Mouse (Mus musculus): ENCODE results near the gene Mcat. TPM values are rescaled to one million over a fixed set of nuclear protein-coding genes. Genes with fewer than 3 reads are reported as not detected.
A peak's percentile ranks its signal among the peaks of the same experiment; 100 is the strongest.

Mcat gene
- total and polyA plus RNA-seq, 2 experiments from 2014 or later = 36.9 to 54.2 TPM

DNA sequence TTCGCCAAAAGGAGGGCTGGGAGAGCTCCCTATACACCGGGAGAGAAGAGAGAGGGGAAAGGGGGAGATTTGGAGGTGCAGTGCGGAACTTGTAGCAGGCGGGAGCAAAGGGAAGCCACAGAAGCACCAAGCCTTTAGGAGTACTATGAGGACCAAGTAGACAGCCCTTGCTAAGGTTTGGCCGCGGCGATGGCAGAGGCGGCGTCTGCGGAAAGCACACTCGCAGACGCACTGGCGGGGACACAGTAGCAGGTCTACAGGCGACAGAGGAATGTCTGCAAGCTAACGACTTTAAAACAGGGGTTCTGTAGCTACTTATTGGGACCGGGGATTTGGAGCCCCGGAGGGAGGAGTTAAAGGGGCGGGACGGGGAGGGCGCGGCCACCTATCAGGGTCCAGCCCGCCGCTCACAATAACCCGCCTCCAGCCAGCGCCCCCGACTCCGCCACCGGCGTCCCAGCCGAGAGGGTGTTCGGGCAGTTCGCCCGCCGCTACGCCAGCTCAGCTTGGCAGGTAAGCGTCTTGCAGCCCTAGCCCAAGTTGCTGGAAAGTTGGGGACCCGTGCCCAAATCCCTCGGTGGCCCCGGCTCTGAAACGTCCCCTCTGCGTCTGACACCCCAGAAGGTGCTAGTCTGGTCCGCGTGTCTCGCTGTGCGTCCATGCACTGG, 37.0 kb downstream of the Mcat start, which contains the start of gene Bik:
Gene Bik (plus strand): TSS at position 439 of the 668 bp plus-strand sequence.
- Histone ChIP-seq H3K9me3 (ENCODE audit: low read length) (no peaks in the 10 kb centered on the region), H3K27ac (no peak within 1 kb of the TSS), H3K4me2 (ENCODE audit: low read depth, low read length) (peak within 1 kb of the TSS; percentile 85), H3K9ac (replicated peaks; ENCODE audit: low read length) (peak within 1 kb of the TSS; percentile 33; the same call in 1 of the 2 replicates), H3K4me3 (ENCODE audit: low read length) (peak within 1 kb of the TSS; percentile 45), H3K4me1 (ENCODE audit: insufficient read depth, low read length) (peaks cover 9% of the 10 kb centered on the region; the same call in 1 of the 2 replicates), H3K27me3 (ENCODE audit: insufficient read depth, low read length) (0 out of 2 replicates have a peak, but pooled peaks cover 26% of the 10 kb centered on the region), H3K36me3 (ENCODE audit: insufficient read depth, low read length) (no peaks in the 10 kb centered on the region)
- WGBS = 1% methylated on average over 45 of the region's 45 CpGs
- ATAC-seq (peak; percentile 60; the same call in 1 of the 2 replicates), DNase-seq (ENCODE audit: low spot score) (peak; percentile 34)
- no peak for TF ChIP-seq CTCF (IDR thresholded peaks at IDR 0.05; ENCODE audit: low read depth)

DNA sequence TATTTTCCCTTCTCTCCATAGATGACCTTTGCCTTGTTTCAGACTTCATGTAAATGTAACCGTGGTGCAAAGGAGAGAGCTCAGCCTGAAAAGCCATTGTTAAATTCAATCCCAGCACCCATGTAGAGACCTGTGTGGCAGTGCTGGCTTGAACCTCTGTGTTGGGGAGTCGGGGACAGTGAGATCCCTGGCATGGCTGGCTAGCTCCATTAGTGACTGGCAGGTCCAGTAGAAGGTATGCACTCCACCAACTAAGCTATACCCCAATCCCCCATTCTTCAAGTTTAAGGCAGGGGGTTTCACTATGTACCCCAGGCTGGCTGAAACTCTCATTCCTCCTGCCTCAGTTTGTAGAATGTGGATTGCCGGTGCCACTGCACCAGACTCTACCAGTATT, 39.3 kb downstream of the Mcat start:
- DNase-seq (ENCODE audit: low spot score) (no peak), ATAC-seq (no peak)
- 0 out of 2 replicates have a peak, but pooled peaks cover 26% of the 10 kb centered on the region for H3K27me3 ChIP-seq (ENCODE audit: insufficient read depth, low read length)
- no peak overlapping the region for H3K4me2 ChIP-seq (ENCODE audit: low read depth, low read length)
- H3K9me3 ChIP-seq (ENCODE audit: low read length) = no peaks in the 10 kb centered on the region
- no peak overlapping the region for H3K27ac ChIP-seq
- TF ChIP-seq CTCF (IDR thresholded peaks at IDR 0.05; ENCODE audit: low read depth) = no peak
- H3K4me3 ChIP-seq (ENCODE audit: low read length) = no peak overlapping the region
- H3K4me1 ChIP-seq (ENCODE audit: insufficient read depth, low read length) = peaks cover 9% of the 10 kb centered on the region; the same call in 1 of the 2 replicates
- H3K36me3 ChIP-seq (ENCODE audit: insufficient read depth, low read length) = no peaks in the 10 kb centered on the region
- no peak overlapping the region for H3K9ac ChIP-seq (replicated peaks; ENCODE audit: low read length)
- WGBS = 73% methylated on average over 3 of the region's 3 CpGs

DNA sequence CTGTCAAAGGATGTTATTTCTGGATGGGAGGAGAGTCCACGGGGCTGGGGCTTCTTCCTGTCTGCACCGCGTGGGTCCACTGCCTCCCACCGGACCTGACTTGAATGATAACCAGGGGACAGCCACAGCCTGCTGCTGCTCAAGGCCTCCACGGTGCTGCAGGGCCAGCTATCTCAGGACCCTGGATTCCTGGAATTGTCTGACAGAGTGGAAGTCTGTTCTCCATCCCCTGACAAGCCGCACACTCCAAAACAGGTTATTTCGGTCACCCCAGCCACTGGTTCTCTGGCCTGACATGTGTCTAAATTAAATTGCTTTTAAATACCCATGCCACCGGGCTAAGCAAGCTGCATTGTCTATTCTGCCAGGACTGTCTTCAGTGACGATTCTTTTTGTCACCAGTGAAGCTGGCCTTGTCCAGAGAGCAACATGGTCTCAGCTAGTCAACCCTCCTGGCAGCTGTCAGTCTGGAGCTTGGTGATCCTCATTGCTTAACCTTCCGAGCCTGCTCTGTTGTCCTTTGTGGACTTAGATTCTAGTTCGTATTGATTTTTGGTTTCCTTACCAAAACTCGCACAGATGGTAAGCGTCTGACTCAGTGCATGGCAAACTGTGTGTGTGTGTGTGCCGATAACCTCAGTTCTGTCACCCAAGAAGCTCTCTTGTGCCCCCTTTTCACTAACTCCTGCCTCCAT, 39.8 kb downstream of the Mcat start:
- Histone ChIP-seq H3K4me1 (ENCODE audit: insufficient read depth, low read length) (peaks cover 9% of the 10 kb centered on the region; the same call in 1 of the 2 replicates), H3K27ac (no peak overlapping the region), H3K4me2 (ENCODE audit: low read depth, low read length) (no peak overlapping the region), H3K4me3 (ENCODE audit: low read length) (no peak overlapping the region), H3K36me3 (ENCODE audit: insufficient read depth, low read length) (no peaks in the 10 kb centered on the region), H3K9ac (replicated peaks; ENCODE audit: low read length) (no peak overlapping the region), H3K9me3 (ENCODE audit: low read length) (no peaks in the 10 kb centered on the region), H3K27me3 (ENCODE audit: insufficient read depth, low read length) (0 out of 2 replicates have a peak, but pooled peaks cover 22% of the 10 kb centered on the region)
- TF ChIP-seq CTCF (IDR thresholded peaks at IDR 0.05; ENCODE audit: low read depth) = no peak
- DNase-seq (ENCODE audit: low spot score) (peak; percentile 6), ATAC-seq (no peak)
- 46% methylated on average over 14 of the region's 14 CpGs for WGBS

DNA sequence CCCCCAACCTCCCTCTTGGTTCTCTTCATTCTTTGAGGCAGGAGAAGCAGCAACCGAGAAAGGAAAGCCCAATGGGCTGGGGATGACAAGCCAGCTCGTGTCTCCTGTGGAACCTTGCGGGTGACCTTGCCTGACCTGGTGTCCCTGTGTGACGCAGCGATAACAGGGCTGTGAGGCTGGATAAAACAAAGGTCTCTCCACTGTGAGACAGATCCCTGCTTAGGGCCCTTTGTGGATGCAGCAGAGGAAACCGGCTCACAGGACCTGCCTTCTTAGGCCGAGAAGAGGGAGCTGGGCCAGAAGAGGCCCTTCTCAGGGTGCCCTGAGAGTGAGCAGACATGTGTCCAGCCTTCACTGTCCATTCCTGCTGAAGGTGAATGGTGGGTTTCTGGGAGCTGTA, 40.4 kb downstream of the Mcat start:
- Histone ChIP-seq H3K4me2 (ENCODE audit: low read depth, low read length) (no peak overlapping the region), H3K9ac (replicated peaks; ENCODE audit: low read length) (no peak overlapping the region), H3K9me3 (ENCODE audit: low read length) (no peaks in the 10 kb centered on the region), H3K4me3 (ENCODE audit: low read length) (no peak overlapping the region), H3K27me3 (ENCODE audit: insufficient read depth, low read length) (0 out of 2 replicates have a peak, but pooled peaks cover 17% of the 10 kb centered on the region), H3K27ac (no peak overlapping the region), H3K36me3 (ENCODE audit: insufficient read depth, low read length) (no peaks in the 10 kb centered on the region), H3K4me1 (ENCODE audit: insufficient read depth, low read length) (peaks cover 9% of the 10 kb centered on the region; the same call in 1 of the 2 replicates)
- DNase-seq (ENCODE audit: low spot score) = peak; percentile 12
- no peak for TF ChIP-seq CTCF (IDR thresholded peaks at IDR 0.05; ENCODE audit: low read depth)
- WGBS = 27% methylated on average over 7 of the region's 7 CpGs
- no peak for ATAC-seq

DNA sequence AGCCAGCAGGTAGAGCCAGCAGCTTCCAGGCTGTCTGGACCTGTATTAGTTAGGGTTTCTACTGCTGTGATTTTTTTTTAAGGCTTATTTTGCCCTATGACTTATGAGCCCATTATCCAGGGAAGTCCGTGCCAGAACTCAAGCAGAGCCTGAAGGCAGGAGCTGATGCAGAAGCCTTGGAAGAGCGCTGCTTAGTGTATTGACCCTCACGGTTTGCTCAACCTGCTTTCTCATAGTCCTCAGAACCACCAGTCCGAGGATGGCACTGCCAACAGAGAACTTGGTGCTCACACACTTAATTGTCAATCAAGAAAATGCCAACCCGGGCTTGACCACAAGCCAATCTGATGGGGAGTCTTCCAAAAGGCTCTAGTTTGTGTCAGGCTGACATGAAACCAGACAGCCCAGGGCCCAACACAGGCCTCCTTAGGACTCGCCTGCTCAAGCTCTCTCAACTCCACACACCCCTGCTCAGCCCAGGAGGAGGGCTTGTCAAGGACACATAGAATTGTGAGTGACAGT, 42.7 kb downstream of the Mcat start:
- Histone ChIP-seq H3K27ac (no peak overlapping the region), H3K4me2 (ENCODE audit: low read depth, low read length) (no peak overlapping the region), H3K9ac (replicated peaks; ENCODE audit: low read length) (no peak overlapping the region), H3K27me3 (ENCODE audit: insufficient read depth, low read length) (0 out of 2 replicates have a peak, but pooled peaks cover 9% of the 10 kb centered on the region), H3K36me3 (ENCODE audit: insufficient read depth, low read length) (no peaks in the 10 kb centered on the region), H3K9me3 (ENCODE audit: low read length) (no peaks in the 10 kb centered on the region), H3K4me1 (ENCODE audit: insufficient read depth, low read length) (0 out of 2 replicates have a peak, but pooled peaks cover under 1% of the 10 kb centered on the region), H3K4me3 (ENCODE audit: low read length) (no peak overlapping the region)
- TF ChIP-seq CTCF (IDR thresholded peaks at IDR 0.05; ENCODE audit: low read depth) = no peak
- WGBS = 75% methylated on average over 6 of the region's 6 CpGs
- ATAC-seq (no peak), DNase-seq (ENCODE audit: low spot score) (no peak)

DNA sequence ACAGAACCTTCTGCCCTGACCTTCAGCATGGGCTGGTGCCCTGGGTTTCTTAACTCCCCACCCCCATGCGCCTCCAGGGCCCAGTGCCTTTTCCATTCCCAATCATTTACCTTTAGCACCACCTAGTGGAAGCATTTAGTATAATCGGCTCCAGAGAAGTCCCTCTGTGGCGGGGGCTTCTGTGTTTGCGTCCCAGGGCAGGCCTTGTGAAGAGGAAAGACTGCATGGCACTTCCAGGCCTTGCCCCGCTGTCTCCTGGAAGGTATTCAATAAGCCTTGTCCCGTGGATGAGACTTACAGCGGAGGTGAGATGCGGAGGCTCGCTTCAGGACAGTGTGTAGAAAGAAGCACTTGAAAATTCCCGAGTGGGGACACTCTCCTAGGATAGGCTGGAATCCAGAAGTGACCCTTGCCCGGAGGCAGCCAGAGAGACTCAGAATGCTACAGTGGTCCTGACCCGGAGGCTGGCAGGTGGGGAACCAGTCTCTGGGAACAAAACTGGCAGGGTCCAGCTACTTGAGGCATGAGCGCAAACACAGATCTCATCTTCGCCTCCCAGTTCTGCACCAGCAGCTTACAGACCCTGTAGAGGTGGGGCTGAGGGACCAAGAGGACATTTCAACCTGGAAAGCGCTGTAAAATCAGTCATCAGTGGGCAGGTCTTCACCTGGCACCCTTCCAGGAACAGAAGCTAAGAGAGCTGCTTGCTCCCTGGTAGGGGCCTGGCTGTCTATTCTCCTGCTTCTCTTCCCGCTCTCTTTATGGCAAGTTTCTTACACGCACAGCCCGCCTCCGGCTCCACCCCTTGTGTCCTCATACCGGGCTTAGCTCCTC, 45.2 kb downstream of the Mcat start:
- Histone ChIP-seq H3K4me1 (ENCODE audit: insufficient read depth, low read length) (no peaks in the 10 kb centered on the region), H3K27me3 (ENCODE audit: insufficient read depth, low read length) (no peaks in the 10 kb centered on the region), H3K4me3 (ENCODE audit: low read length) (no peak overlapping the region), H3K36me3 (ENCODE audit: insufficient read depth, low read length) (no peaks in the 10 kb centered on the region), H3K9me3 (ENCODE audit: low read length) (no peaks in the 10 kb centered on the region), H3K27ac (no peak overlapping the region), H3K4me2 (ENCODE audit: low read depth, low read length) (0 out of 2 replicates have a peak overlapping the region, but pooled peaks have one; percentile 21), H3K9ac (replicated peaks; ENCODE audit: low read length) (no peak overlapping the region)
- peak; percentile 89 for DNase-seq (ENCODE audit: low spot score)
- peak; percentile 73 for ATAC-seq
- peak; percentile 88 for TF ChIP-seq CTCF (IDR thresholded peaks at IDR 0.05; ENCODE audit: low read depth)
- WGBS = 34% methylated on average over 20 of the region's 20 CpGs
